Mouse (Mus musculus) left cerebral cortex, adult 2 months (tissue): ENCODE measurements around the gene Specc1l. TPM values are rescaled to one million over a fixed set of nuclear protein-coding genes. Genes with fewer than 3 reads are reported as not detected.

Source experiments
- DNase-seq, 2 experiments: peaks; one replicate each; pipeline ENCODE4 v3.0.0; 2021 to 2022; ENCODE audit warnings: low spot score in 2 of 2, mixed read lengths in 1 of 2; ENCODE audit errors: extremely low spot score in 1 of 2
- H3K27ac ChIP-seq: fragments of 200-600 bp; 2 replicates; pipeline ENCODE4 v1.8.1; 2022
- H3K4me3 ChIP-seq: fragments of 200-600 bp; 2 replicates; pipeline ENCODE4 v1.8.1; 2022
- CTCF ChIP-seq: fragments of 200-600 bp; IDR thresholded peaks from 2 replicates; pipeline ENCODE4 v1.8.1; 2022; ENCODE audit warnings: antibody characterized with exemption, mild to moderate bottlenecking, moderate library complexity
- intact Hi-C: fragments of 180-260 bp; cut with DNase I; formaldehyde crosslinking; loops from one replicate; pipeline ENCODE4 v1.15.1; 2025
- total RNA-seq, 2 experiments: library from RNA; stranded (reverse); gene quantifications; 2 replicates each; pipeline ENCODE4 v1.2.3; 2021

Specc1l gene
- total RNA-seq, 2 experiments from 2014 or later, result 42.9 to 46.4 TPM

DNA sequence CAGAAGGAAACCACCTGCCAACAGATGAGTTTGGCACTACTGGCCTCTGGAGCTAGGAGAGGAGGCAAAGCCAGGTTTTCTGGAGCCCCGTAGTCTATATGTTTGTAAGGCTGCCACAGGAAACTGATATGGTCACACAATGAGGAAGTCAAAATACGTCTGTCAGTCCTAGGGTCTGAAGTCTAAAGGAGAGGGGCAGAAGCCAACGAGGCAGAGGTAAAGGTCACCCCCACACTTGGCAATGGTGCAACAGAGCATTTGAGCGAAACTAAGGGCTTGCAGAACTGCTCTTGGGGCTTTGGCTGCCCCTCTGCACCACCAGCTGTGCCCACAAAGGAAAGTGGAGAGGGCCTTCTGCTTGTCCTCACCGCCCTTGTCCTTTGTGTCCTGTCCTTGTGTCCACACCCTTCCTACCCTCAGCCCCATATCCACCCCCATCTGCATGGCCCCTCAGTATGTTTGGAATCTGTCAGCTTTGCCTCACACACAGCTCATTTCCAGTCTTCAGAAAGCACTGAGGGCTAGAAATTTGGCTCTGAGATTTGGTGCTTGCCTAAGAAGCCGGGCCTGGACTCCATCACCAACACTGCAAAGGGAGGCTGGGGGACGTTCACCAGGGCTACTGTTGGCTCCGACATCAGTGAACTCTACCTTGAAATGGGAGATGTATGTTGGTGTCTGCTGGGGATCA is 24.4 kb upstream of the Specc1l start:
- Histone ChIP-seq H3K27ac (no peak overlapping the region), H3K4me3 (no peak overlapping the region)
- no peak for DNase-seq
- no peak for TF ChIP-seq CTCF
- intact Hi-C loops, result loop anchor here (10.0 kb wide), 1 partner anchor 767 kb away; the partner anchor contains the start of gene Gm5134

DNA sequence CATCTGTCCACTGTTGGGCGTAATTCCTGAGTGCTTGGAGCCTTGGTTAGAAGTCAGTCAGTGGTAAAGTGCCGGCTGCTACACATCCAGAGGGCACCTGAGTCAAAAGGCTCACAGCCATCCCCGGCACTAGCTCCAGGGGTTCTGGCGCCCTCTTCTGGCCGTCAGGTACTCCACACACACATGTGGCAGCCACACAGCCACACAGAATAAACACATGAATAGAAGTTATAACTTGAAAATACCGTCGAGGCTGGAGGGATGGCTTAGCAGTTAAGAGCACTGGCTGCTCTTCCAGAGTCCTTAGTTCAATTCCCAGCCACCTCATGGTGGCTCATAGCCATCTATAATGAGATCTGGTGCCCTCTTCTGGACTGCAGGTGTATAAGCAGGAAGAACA is 20.2 kb upstream of the Specc1l start:
- intact Hi-C loops, result no loop called here
- H3K27ac ChIP-seq, result no peak overlapping the region
- no peak for DNase-seq
- peak; percentile 24 for TF ChIP-seq CTCF
- no peak overlapping the region for H3K4me3 ChIP-seq

DNA sequence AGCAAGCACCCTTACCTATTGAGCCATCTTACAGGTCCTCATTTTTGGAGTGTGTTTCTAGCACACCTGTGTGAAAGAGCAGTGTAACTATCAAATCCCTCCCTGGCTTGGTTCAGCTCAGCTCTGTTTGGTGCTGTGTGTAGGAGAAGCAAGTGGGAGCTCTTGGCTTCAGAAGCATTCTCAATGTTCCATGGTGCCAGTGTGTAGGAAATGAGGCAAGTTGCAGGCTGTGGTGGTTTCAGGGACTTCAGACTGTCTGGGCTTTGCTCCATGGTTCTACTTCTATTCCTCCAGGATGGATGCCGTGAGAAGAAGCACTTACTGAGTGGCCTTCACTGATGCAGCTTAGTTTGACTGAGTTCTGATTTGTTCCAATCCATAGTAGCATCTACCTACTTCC is 14.1 kb upstream of the Specc1l start:
- Histone ChIP-seq H3K27ac (no peak overlapping the region), H3K4me3 (no peak overlapping the region)
- intact Hi-C loops, result no loop called here
- no peak for DNase-seq
- no peak for TF ChIP-seq CTCF

DNA sequence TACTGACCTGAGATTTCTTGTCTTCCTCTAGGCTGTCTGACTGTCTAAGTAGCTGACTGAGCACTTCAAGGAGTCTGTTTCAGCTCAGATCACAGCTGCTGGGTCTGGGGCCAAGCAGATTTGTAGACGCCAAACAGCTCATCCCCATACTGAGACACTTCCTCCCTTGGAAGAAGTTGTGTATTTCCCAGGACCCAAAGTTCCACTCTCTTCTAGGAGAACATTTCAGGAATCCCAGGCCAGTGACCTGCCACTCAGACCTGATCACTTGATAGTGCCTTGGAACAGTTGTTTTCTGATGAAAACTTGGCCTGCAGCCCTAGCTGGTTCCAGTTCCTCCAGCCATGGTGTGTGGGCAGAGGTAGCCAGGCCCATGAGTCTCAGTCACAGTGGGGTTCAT is 11.1 kb upstream of the Specc1l start:
- Histone ChIP-seq H3K27ac (no peak overlapping the region), H3K4me3 (no peak overlapping the region)
- intact Hi-C loops, result no loop called here
- no peak for TF ChIP-seq CTCF
- DNase-seq, result no peak

DNA sequence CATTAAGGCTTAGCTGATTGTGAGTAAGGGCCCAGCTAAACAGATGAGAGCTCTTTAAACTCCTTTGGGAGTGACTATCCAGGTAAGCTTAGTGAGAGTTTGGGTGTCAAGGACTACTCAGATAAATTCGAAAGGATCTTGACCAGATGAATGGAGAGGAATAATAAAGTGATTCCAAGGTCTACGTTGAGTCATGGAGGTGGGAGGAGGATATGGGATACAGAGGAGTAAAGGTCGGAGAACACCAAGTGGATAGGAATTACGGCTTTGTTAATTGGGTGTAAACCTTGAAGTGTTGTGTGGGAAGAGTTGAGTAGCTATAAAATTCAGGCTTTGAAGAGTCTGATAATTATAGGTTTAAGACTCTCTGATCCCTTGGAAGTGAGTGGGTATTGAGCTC is 5.7 kb upstream of the Specc1l start:
- intact Hi-C loops, result no loop called here
- no peak for TF ChIP-seq CTCF
- no peak overlapping the region for H3K4me3 ChIP-seq
- DNase-seq, result no peak
- no peak overlapping the region for H3K27ac ChIP-seq

DNA sequence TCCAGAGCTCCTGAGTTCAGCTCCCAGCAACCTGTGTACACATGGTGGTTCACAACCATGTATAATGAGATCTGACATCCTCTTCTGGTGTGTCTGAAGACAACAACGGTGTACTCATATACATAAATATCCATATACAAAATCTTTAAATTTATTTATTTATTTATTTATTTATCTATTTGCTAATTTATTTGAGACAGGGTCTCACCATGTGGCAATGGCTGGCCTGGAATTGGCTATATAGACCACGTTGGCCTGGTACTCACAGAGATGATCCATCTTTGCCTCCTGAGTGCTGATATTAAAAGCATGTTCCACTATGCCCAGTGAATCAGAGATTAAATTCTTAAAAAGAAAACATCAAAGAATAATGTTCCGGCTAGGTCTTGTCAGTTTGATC is 1.0 kb upstream of the Specc1l start:
- intact Hi-C loops, result no loop called here
- DNase-seq, result no peak
- TF ChIP-seq CTCF, result no peak

DNA sequence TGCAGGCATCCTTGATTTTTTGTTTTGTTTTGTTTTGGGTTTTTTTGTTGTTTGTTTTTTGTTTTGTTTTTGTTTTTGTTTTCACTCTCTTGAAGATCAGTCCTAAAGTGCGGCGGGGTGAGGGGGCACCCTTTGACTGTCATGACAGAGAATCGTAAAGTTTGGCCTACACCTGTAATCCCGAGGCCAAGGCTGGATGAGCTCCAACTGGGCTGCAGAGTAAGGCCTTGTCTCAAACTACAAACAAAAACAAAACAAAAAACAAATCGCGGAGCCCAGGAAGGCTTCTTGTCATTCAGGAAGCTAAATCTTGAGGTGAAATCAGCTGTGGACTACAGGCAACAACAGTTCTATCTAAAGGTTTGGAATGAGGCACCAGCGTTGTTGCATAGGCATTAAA is 1.1 kb downstream of the Specc1l start:
- intact Hi-C loops, result no loop called here
- Histone ChIP-seq H3K4me3 (peak overlapping the region; percentile 84), H3K27ac (no peak overlapping the region; the same call in 1 of the 2 replicates)
- TF ChIP-seq CTCF, result no peak
- DNase-seq, result peak in 1 of 2 experiments; percentile 20

More for the DNA sequence above, 1.0 kb upstream of the Specc1l start:
- Histone ChIP-seq H3K27ac (no peak overlapping the region), H3K4me3 (no peak overlapping the region)

DNA sequence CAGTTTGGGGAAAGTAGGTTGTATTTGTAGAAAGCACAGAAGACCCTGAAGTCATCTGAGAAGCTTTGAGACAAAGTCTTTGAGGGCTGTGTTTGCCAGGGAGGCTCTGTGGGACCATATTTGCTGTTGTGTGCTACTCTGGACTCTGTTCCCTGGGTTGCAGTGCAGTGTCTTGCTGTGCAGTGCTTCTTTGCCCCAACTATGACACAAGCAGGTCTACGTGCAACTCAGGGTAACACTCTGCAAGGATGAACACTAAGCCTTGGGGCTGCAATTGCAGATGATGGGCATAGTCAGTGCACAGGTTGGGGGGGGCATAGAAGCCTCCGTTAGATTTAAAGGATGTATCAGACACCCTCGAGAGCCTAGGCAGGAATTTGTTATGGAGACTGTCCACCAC is 8.8 kb downstream of the Specc1l start:
- intact Hi-C loops, result no loop called here
- DNase-seq, result no peak
- Histone ChIP-seq H3K27ac (no peak overlapping the region), H3K4me3 (no peak overlapping the region)
- TF ChIP-seq CTCF, result no peak

DNA sequence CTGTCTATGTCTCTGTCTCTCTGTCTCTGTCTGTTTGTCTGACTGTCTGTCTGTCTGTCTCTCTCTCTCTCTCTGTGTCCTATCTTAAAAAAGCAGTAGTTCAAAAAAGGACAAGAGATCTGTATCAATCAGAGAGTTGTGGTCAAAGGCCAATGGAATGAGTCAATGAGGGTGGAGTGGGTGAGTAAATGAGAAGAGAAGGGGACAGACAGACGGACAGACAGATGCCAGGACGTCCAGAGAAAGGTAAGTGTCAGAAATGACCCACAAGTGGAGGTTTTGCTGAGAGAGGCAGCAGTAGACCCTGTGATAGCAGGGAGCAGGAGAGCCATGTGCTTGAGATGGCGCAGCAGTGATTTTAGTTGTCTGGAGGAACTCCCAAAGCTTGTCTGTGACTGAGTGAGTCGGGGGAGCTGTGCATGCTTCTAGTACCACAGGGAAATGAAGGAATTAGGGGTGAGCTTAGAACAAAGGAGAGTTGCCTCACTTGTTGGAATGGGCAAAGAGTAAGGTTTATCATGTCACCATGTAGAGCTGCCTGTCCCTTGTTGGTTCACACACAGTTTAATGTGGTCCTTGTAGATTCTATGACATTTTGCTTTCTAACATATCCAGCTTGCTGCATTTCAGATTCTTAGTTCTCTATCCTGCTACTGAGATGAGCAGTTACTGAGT is 10.2 kb downstream of the Specc1l start:
- no peak for TF ChIP-seq CTCF
- Histone ChIP-seq H3K27ac (no peak overlapping the region; the same call in 1 of the 2 replicates), H3K4me3 (no peak overlapping the region)
- DNase-seq, result no peak
- intact Hi-C loops, result no loop called here

DNA sequence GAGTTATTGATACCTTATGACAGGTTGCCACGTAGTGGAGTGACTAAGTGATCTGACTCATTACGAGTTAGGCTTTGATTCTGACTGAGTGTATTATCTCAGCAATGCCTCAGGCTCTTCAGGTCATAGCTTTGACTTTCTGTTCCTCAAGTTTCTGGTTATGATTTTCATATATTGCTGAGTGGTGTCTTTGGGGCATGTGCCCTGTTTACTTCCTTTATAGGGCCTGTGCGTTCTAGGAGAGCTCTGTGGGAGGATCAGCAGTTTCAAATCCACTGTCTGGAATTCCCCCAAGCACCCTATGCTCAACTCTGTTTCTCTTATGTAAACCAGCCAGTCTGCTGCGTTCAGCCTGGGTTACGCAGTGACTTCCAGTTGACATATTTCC is 10.7 kb downstream of the Specc1l start:
- Histone ChIP-seq H3K4me3 (no peak overlapping the region), H3K27ac (peak overlapping the region; percentile 12; the same call in 1 of the 2 replicates)
- DNase-seq, result no peak
- intact Hi-C loops, result no loop called here
- TF ChIP-seq CTCF, result no peak

DNA sequence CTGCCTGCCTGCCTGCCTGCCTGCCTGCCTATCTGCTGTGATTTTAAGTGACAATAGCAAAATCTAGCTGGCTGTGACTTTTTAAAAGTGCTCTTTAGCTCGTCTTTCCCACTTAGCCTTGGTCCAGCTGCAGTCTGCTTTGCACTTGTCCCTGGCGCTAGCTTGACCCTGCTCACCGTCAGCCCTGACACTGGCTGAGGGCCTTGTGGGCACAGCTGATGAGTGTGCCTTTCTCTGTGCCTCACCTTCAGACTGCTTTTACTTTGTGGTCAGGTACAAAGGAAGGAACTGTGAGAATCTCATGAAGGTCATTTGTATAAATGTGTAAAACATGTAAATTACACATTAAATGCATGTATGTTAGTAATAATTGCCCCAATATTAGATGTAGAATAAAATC is 12.3 kb downstream of the Specc1l start:
- no peak overlapping the region for H3K27ac ChIP-seq
- DNase-seq, result no peak

DNA sequence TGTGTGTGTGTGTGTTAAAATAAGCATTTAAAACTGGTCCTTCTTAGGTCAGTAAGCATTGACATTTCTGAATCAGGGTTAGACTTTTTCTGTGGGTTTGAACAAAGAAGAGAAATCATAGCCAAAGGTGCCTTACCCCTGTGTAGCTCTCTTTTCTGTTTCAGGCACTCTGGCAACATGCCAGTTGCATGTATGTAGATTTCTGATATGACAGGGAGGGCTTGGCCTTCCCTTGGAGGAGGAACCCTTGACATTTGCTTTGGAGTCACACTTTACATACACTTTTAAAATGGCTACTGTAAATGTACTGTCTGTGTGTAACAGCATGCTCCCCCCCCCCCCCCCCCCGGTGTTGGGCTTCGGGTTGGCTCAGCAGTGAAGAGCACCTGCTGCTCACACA is 12.8 kb downstream of the Specc1l start:
- intact Hi-C loops, result no loop called here
- H3K27ac ChIP-seq, result no peak overlapping the region
- H3K4me3 ChIP-seq, result no peak overlapping the region
- no peak for TF ChIP-seq CTCF
- no peak for DNase-seq

More for the DNA sequence above, 12.3 kb downstream of the Specc1l start:
- H3K4me3 ChIP-seq, result no peak overlapping the region
- TF ChIP-seq CTCF, result no peak
- intact Hi-C loops, result no loop called here

DNA sequence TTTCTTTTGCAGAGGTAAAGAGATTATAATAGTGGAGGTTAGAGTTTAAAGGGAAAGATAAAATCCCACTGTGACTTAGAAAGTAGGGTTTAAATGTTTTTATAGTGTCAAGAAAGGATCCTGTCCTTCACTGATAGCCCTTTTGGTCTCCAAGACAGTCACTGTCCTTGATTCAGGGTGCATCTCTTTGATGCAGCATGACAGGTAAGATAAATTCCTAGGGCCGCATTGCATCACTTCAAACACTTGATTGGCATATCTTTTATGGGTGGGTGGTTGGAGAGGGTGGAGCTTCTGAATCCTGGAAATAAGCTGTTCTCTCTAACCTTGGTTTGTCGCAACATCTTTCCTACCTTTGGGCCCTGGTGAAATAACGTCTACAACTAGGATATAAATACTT is 15.5 kb downstream of the Specc1l start:
- DNase-seq, result no peak
- Histone ChIP-seq H3K27ac (no peak overlapping the region), H3K4me3 (no peak overlapping the region)
- TF ChIP-seq CTCF, result no peak
- intact Hi-C loops, result no loop called here
